Mouse (Mus musculus): ENCODE measurements around the gene Lmln.
"Not testable (repeated sequence)": the region's sequence is repeated elsewhere in the genome, so short reads cannot be mapped to it uniquely, and the experiment has no call there.

Gene Lmln

GRCm38 (mm10) chr16:33176831-33177230 lies 114.5 kb downstream of the Lmln start:
- DNase-seq (ENCODE audit: low read depth in 1 of 2, low spot score in 2 of 2), result not testable (repeated sequence)

Data from monocyte, adult 2 months (primary cell).